Comparison of ENCODE assay signal across 8 mouse cellular contexts in the genomic region with DNA sequence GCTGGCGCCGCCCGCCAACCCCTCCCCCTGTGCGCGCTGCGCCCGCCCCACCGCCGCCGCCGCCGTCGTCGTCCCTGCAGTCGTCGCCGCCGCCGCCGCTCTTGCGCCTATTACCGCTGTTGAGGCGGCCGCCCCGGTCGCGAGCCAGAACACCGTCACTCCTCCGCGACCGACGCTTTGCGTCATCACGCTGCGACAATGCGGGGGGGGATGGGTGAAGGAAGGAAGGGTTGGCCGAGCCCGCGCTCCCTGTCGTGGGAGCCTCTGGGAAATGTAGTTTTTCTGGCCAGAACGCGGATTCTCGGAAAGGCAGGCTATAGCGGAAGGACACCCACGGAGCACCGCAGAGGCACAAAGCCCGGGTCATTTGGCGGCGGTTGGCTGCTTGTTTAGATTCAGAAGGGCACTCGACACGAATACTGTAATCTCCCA. TPM values are rescaled to one million over a fixed set of nuclear protein-coding genes. Genes with fewer than 3 reads are reported as not detected.
DNase-seq lines count a peak whose midpoint lies in the region; ATAC-seq and TF ChIP-seq lines count a peak whose summit lies in the region.

Gene Nup153 (minus strand): TSS at position 104 of the 432 bp plus-strand sequence.

- ATAC-seq in embryonic facial prominence, embryonic 14.5 days (ENCODE audit: low read depth): peak; percentile 96
- ATAC-seq in limb, embryonic 13.5 days (ENCODE audit: low FRiP score, low read depth): peak; percentile 96
- peak; percentile 95 for ATAC-seq in midbrain, embryonic 16.5 days

- peak; percentile 96 for TF ChIP-seq POLR2A in heart, adult 2 months (IDR thresholded peaks at IDR 0.05; ENCODE audit: insufficient read depth, low read depth, low read length)

- intact Hi-C loops in heart, adult 2 months (cut with DNase I): loop anchor here (5.0 to 10.0 kb wide), 2 partner anchors 56 to 317 kb away; partner anchors contain the start of genes Kdm1b and Tpmt

- H3K27me3 ChIP-seq in embryonic facial prominence, embryonic 14.5 days (replicated peaks; ENCODE audit: control insufficient read depth, insufficient read depth, low read length): no peaks in the 10 kb centered on the region
- no peaks in the 10 kb centered on the region for H3K27me3 ChIP-seq in heart, adult 2 months (ENCODE audit: control insufficient read depth, insufficient read depth, low read length)
- no peaks in the 10 kb centered on the region for H3K27me3 ChIP-seq in limb, embryonic 13.5 days
- H3K27me3 ChIP-seq in midbrain, embryonic 16.5 days (ENCODE audit: control insufficient read depth, insufficient read depth, low read depth, low read length): no peaks in the 10 kb centered on the region

- H3K9ac ChIP-seq in embryonic facial prominence, embryonic 14.5 days (ENCODE audit: low read depth, low read length): peak within 1 kb of the TSS; percentile 95
- peak within 1 kb of the TSS; percentile 90 for H3K9ac ChIP-seq in heart, adult 2 months (ENCODE audit: low read depth, low read length)
- H3K9ac ChIP-seq in limb, embryonic 13.5 days: peak within 1 kb of the TSS; percentile 91
- H3K9ac ChIP-seq in midbrain, embryonic 16.5 days (ENCODE audit: low read depth, low read length): peak within 1 kb of the TSS; percentile 88

- DNase-seq in 3T3-L1 (ENCODE audit: low read depth, low spot score): peak; percentile 94
- DNase-seq in adrenal gland, postnatal 4 days (ENCODE audit: low spot score in 2 of 2): peak; percentile 100
- DNase-seq in embryonic facial prominence, embryonic 14.5 days (ENCODE audit: low spot score): peak; percentile 98
- DNase-seq in heart, adult 2 months: peak; percentile 99 to 100
- peak; percentile 99 to 100 for DNase-seq in kidney, adult 8-10 months
- peak; percentile 100 for DNase-seq in spleen, postnatal 10 days (ENCODE audit: low spot score in 2 of 2)

- 0 out of 2 replicates have a peak, but pooled peaks cover 5% of the 10 kb centered on the region for H3K79me2 ChIP-seq in heart, adult 2 months (replicated peaks; ENCODE audit: control insufficient read depth, insufficient read depth, low read length)

- peak within 1 kb of the TSS; percentile 98 for H3K27ac ChIP-seq in embryonic facial prominence, embryonic 14.5 days (replicated peaks; ENCODE audit: low read depth, low read length)
- H3K27ac ChIP-seq in heart, adult 2 months: peak within 1 kb of the TSS; percentile 95
- H3K27ac ChIP-seq in limb, embryonic 13.5 days: peak within 1 kb of the TSS; percentile 92
- peak within 1 kb of the TSS; percentile 90 for H3K27ac ChIP-seq in midbrain, embryonic 16.5 days (ENCODE audit: low read length)

- peak within 1 kb of the TSS; percentile 98 for H3K4me3 ChIP-seq in embryonic facial prominence, embryonic 14.5 days (ENCODE audit: low read depth, low read length)
- peak within 1 kb of the TSS; percentile 86 for H3K4me3 ChIP-seq in heart, adult 2 months
- peak within 1 kb of the TSS; percentile 99 for H3K4me3 ChIP-seq in limb, embryonic 13.5 days
- H3K4me3 ChIP-seq in midbrain, embryonic 16.5 days (ENCODE audit: low read depth, low read length): peak within 1 kb of the TSS; percentile 100

- 0% methylated on average over 15 of the region's 51 CpGs for WGBS in embryonic facial prominence, embryonic 14.5 days
- 0% methylated on average over 51 of the region's 51 CpGs for WGBS in heart, adult 2 months
- WGBS in limb, embryonic 13.5 days: under 1% methylated on average over 40 of the region's 51 CpGs
- 0% methylated on average over 34 of the region's 51 CpGs for WGBS in midbrain, embryonic 16.5 days

- H3K36me3 ChIP-seq in embryonic facial prominence, embryonic 14.5 days (ENCODE audit: control insufficient read depth, insufficient read depth, low read length): no peaks in the 10 kb centered on the region
- peaks cover 14% of the 10 kb centered on the region for H3K36me3 ChIP-seq in heart, adult 2 months (ENCODE audit: control insufficient read depth, insufficient read depth, low read length)
- no peaks in the 10 kb centered on the region for H3K36me3 ChIP-seq in limb, embryonic 13.5 days
- H3K36me3 ChIP-seq in midbrain, embryonic 16.5 days (ENCODE audit: control insufficient read depth, insufficient read depth, low read length): no peaks in the 10 kb centered on the region

- peak within 1 kb of the TSS; percentile 78 for H3K4me2 ChIP-seq in embryonic facial prominence, embryonic 14.5 days (ENCODE audit: low read depth, low read length)
- peak within 1 kb of the TSS; percentile 73 for H3K4me2 ChIP-seq in limb, embryonic 13.5 days (replicated peaks)
- H3K4me2 ChIP-seq in midbrain, embryonic 16.5 days (ENCODE audit: low read length): peak within 1 kb of the TSS; percentile 69

- TF ChIP-seq CTCF in heart, adult 2 months (IDR thresholded peaks at IDR 0.05): no peak

- peaks cover 10% of the 10 kb centered on the region; the same call in 1 of the 2 replicates for H3K4me1 ChIP-seq in embryonic facial prominence, embryonic 14.5 days (ENCODE audit: control insufficient read depth, insufficient read depth, low read length)
- H3K4me1 ChIP-seq in heart, adult 2 months (ENCODE audit: control insufficient read depth, insufficient read depth, low read length): peaks cover 7% of the 10 kb centered on the region
- H3K4me1 ChIP-seq in limb, embryonic 13.5 days: peaks cover 15% of the 10 kb centered on the region
- peaks cover 17% of the 10 kb centered on the region for H3K4me1 ChIP-seq in midbrain, embryonic 16.5 days (ENCODE audit: control insufficient read depth, insufficient read depth, low read length)

- no peaks in the 10 kb centered on the region for H3K9me3 ChIP-seq in embryonic facial prominence, embryonic 14.5 days (ENCODE audit: control insufficient read depth, low read length)
- H3K9me3 ChIP-seq in limb, embryonic 13.5 days: no peaks in the 10 kb centered on the region
- no peaks in the 10 kb centered on the region for H3K9me3 ChIP-seq in midbrain, embryonic 16.5 days (replicated peaks; ENCODE audit: control insufficient read depth, low read length, poor library complexity, severe bottlenecking)

- peak; percentile 90 for TF ChIP-seq EP300 in heart, adult 2 months (IDR thresholded peaks at IDR 0.05; ENCODE audit: insufficient read depth, low read depth, low read length)

RNA-seq across cellular contexts. Expression of gene Nup153, which starts in this region (rescaled TPM):
- total RNA-seq in adrenal gland, postnatal 4 days (2021): 10 to 100 TPM; 73.6 to 85.3 TPM
- 31.5 and 31.8 TPM in 2 replicates for polyA plus RNA-seq in embryonic facial prominence, embryonic 14.5 days (2014; fragmentation: Nextera tagmentation; extraction: Ambion mirVana)
- total RNA-seq in heart, adult 2 months (2021): 10 to 100 TPM; 35.5 to 37.7 TPM
- polyA plus RNA-seq in heart, adult 2 months (2012; rRNA removed): 24.5 and 42.8 TPM in 2 replicates
- polyA plus RNA-seq in limb, embryonic 13.5 days (2015; fragmentation: Nextera tagmentation; extraction: Ambion mirVana): 24.0 and 24.9 TPM in 2 replicates
- 19.1 and 19.8 TPM in 2 replicates for polyA plus RNA-seq in midbrain, embryonic 16.5 days (2015; fragmentation: Nextera tagmentation; extraction: Ambion mirVana)

Comparison
In these comparisons a context has a peak if more than half of its experiments do, and no peak if none do; other contexts are left out.
1. Peak in every context shown above with its lines: DNase-seq, ATAC-seq, H3K4me3 ChIP-seq and H3K27ac ChIP-seq.